Mouse (Mus musculus) thymus, adult 2 months (tissue): ENCODE data around the gene Rec8.

ENCODE experiments used
- CTCF ChIP-seq: fragments of 200-500 bp; IDR thresholded peaks from 2 replicates; pipeline ENCODE4 v1.5.1; 2012; ENCODE audit warnings: mild to moderate bottlenecking, control low read depth, low read length, moderate library complexity, borderline replicate concordance; ENCODE audit not compliant: control insufficient read depth, poor library complexity, insufficient read depth; ENCODE audit errors: extremely low read depth
- POLR2A ChIP-seq: fragments of 200-500 bp; IDR thresholded peaks from 2 replicates; pipeline ENCODE4 v1.6.1; 2012; ENCODE audit warnings: mild to moderate bottlenecking, low read length, control low read depth, moderate library complexity; ENCODE audit not compliant: control insufficient read depth, poor library complexity, insufficient read depth; ENCODE audit errors: extremely low read depth

GRCm38 (mm10) chr14:55579511-55580496 is 38.0 kb upstream of the Rec8 start:
- TF ChIP-seq POLR2A, result no peak
- no peak for TF ChIP-seq CTCF
